Mouse (Mus musculus) kidney, postnatal 25 days (tissue): ENCODE results near the gene Gm28360.
"Not testable (repeated sequence)": the region's sequence is repeated elsewhere in the genome, so short reads cannot be mapped to it uniquely, and the experiment has no call there.

Experiments
- DNase-seq, 2 experiments: peaks; one replicate each; pipeline ENCODE4 v3.0.0; 2021; ENCODE audit warnings: mixed read lengths in 2 of 2

Gm28360 gene

DNA sequence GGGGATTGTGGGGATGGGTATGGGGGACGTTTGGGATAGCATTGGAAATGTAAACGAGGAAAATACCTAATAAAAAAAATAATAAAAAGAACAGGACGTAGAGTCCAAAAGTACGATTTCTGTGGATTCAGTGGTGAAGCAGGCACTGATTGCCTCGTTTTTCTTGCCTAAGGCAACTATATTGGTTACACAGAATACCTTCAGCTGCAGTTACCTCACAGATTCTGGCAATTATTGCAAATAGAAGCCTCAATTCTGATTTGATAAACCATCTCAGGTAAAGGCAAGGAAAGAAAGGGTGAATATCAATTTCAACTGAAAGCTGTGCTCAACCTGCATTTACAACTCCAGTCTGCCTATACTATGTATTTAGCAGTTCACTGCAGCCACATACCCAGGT lies at the start of gene Gm28360:
TSS of gene Gm28360 (plus strand) at position 301 of the 400 bp plus-strand sequence.
- DNase-seq: not testable (repeated sequence)

DNA sequence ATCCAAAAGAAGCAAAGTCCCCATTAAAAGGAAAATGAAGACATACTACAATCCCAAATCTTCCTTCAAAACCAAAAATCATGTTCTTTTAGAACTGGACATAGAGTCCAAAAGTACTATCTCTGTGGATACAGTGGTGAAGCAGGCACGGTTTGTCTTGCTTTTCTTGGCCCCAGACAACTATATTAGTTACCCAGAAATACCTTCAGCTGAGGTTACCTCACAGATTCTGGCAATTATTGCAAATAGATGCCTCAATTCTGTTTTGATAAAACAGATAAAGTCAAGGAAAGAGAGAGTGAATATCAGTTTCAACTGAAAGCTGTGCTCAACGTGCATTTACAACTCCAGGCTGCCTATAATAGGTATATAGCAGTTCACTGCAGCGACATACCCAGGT lies 49.0 kb upstream of the Gm28360 start, which contains the start of gene B020011L13Rik:
TSS of gene B020011L13Rik (plus strand) at position 301 of the 400 bp plus-strand sequence.
- DNase-seq: not testable (repeated sequence)

DNA sequence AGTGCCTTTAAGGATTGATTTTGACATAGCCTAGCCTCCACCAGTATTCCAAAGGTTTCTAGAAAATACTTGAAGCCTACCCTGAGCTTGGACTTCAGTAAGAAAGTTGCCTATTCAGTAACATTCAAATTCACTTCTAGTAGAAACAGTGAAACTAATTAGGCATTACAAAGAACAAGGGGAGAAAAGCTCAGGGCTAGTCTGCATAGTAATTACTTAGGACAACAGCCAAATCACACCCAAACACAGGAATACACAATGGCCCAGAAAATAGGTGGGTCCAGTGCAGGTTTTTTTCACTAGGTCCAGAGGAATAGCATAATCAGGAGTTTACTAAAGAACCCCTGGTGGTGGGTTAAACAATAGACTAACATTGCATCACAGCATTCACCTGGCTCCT lies 13.6 kb upstream of the Gm28360 start:
- not testable (repeated sequence) for DNase-seq

DNA sequence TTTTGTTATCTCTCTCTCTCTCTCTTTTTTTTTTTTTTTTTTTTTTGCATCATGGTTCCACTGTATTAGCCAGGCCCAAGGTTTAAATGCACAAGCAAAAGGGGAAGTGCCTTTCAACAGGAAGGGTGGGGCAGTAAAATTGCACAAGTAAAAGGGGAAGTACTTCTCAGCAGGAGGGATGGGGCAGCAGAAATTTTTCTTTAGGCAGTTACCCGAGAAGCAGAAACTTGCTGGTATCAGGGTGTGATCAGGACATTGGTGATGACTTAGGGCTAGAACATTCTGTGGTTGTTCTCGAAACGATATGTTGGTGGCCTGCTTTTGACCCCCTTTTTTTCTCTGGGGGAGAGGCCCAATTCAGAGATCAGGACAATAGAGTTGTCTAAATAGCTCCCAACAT lies 21.8 kb downstream of the Gm28360 start:
- not testable (repeated sequence) for DNase-seq
